In genomic region chr19:59315308-59315707, GRCm38 (mm10) we compare ENCODE assay signal across 18 mouse cellular contexts. TPM values are rescaled to one million over a fixed set of nuclear protein-coding genes. Genes with fewer than 3 reads are reported as not detected.
DNase-seq lines count a peak whose midpoint lies in the region; ATAC-seq and TF ChIP-seq lines count a peak whose summit lies in the region.
"Had no signal": no experiment of that assay in that cellular context is flagged by ENCODE, and none has a peak within 500 bp of the region (broad histone marks: within the 10 kb centered on the region; RNA-seq: fewer than 3 reads in every experiment).

No protein-coding gene starts in this region.

- no peak for TF ChIP-seq EP300 in heart, postnatal 0 days (IDR thresholded peaks at IDR 0.05; ENCODE audit: low read depth)
- TF ChIP-seq EP300 in liver, postnatal 0 days (IDR thresholded peaks at IDR 0.05; ENCODE audit: low read depth) = no peak

- H3K4me1 ChIP-seq in heart, postnatal 0 days (ENCODE audit: control insufficient read depth, insufficient read depth) = no peaks in the 10 kb centered on the region
- no peaks in the 10 kb centered on the region for H3K4me1 ChIP-seq in liver, postnatal 0 days (ENCODE audit: insufficient read depth)
- H3K4me1 ChIP-seq in liver, embryonic 11.5 days (replicated peaks; ENCODE audit: control insufficient read depth, insufficient read depth, low read length) = no peaks in the 10 kb centered on the region
- H3K4me1 ChIP-seq: forebrain, embryonic 15.5 days; liver, embryonic 12.5 days; lung, embryonic 15.5 days; stomach, embryonic 15.5 days had no signal

- H3K27ac ChIP-seq in heart, postnatal 0 days (ENCODE audit: low read depth) = no peak overlapping the region
- H3K27ac ChIP-seq in liver, postnatal 0 days (ENCODE audit: low read depth) = no peak overlapping the region
- no peak overlapping the region for H3K27ac ChIP-seq in liver, embryonic 11.5 days (ENCODE audit: low read depth, low read length)
- H3K27ac ChIP-seq: forebrain, embryonic 15.5 days; heart, embryonic 13.5 days; liver, embryonic 12.5 days; lung, embryonic 15.5 days; stomach, embryonic 15.5 days had no signal

- ATAC-seq in heart, postnatal 0 days (ENCODE audit: insufficient read depth, low read depth) = no peak
- ATAC-seq in liver, postnatal 0 days = no peak
- ATAC-seq in liver, embryonic 11.5 days (replicated peaks; ENCODE audit: low FRiP score) = no peak
- ATAC-seq: forebrain, embryonic 15.5 days; liver, embryonic 12.5 days; midbrain, embryonic 16.5 days had no signal

- H3K36me3 ChIP-seq in heart, postnatal 0 days (replicated peaks; ENCODE audit: control insufficient read depth, insufficient read depth, low read length) = peaks cover 8% of the 10 kb centered on the region; the same call in 1 of the 2 replicates
- H3K36me3 ChIP-seq in liver, postnatal 0 days (replicated peaks; ENCODE audit: insufficient read depth, low read length) = peaks cover 12% of the 10 kb centered on the region; the same call in 1 of the 2 replicates
- peaks cover 5% of the 10 kb centered on the region; the same call in 1 of the 2 replicates for H3K36me3 ChIP-seq in liver, embryonic 11.5 days (ENCODE audit: control insufficient read depth, insufficient read depth, low read length)
- H3K36me3 ChIP-seq: forebrain, embryonic 15.5 days; lung, embryonic 15.5 days; stomach, embryonic 15.5 days had no signal

- TF ChIP-seq CTCF in heart, postnatal 0 days (IDR thresholded peaks at IDR 0.05; ENCODE audit: low read depth) = peak; percentile 23; the same call in 1 of the 2 replicates
- peak; percentile 20; the same call in 1 of the 2 replicates for TF ChIP-seq CTCF in liver, postnatal 0 days (IDR thresholded peaks at IDR 0.05; ENCODE audit: low read depth)

- H3K27me3 ChIP-seq in heart, postnatal 0 days (ENCODE audit: control insufficient read depth, insufficient read depth, low read length) = no peaks in the 10 kb centered on the region
- no peaks in the 10 kb centered on the region for H3K27me3 ChIP-seq in liver, postnatal 0 days (ENCODE audit: insufficient read depth, low read length)
- no peaks in the 10 kb centered on the region for H3K27me3 ChIP-seq in liver, embryonic 11.5 days (replicated peaks; ENCODE audit: control insufficient read depth, insufficient read depth, low read length)
- H3K27me3 ChIP-seq: forebrain, embryonic 15.5 days; heart, embryonic 13.5 days; liver, embryonic 12.5 days; lung, embryonic 15.5 days; stomach, embryonic 15.5 days had no signal

- no peak overlapping the region for H3K9ac ChIP-seq in heart, postnatal 0 days (replicated peaks; ENCODE audit: low read depth, low read length)
- no peak overlapping the region for H3K9ac ChIP-seq in liver, postnatal 0 days (replicated peaks)
- H3K9ac ChIP-seq in liver, embryonic 11.5 days (ENCODE audit: low read depth, low read length) = no peak overlapping the region
- H3K9ac ChIP-seq: forebrain, embryonic 15.5 days; heart, embryonic 13.5 days; liver, embryonic 12.5 days; lung, embryonic 15.5 days; stomach, embryonic 15.5 days had no signal

- no peaks in the 10 kb centered on the region for H3K9me3 ChIP-seq in heart, postnatal 0 days (replicated peaks; ENCODE audit: control insufficient read depth, low read length)
- no peaks in the 10 kb centered on the region for H3K9me3 ChIP-seq in liver, postnatal 0 days (ENCODE audit: low read length)
- no peaks in the 10 kb centered on the region for H3K9me3 ChIP-seq in liver, embryonic 11.5 days (ENCODE audit: control insufficient read depth, low read length)
- H3K9me3 ChIP-seq: forebrain, embryonic 15.5 days; heart, embryonic 13.5 days; liver, embryonic 12.5 days; lung, embryonic 15.5 days; stomach, embryonic 15.5 days had no signal

- no peak for DNase-seq in heart, postnatal 0 days (ENCODE audit: low spot score)
- no peak for DNase-seq in heart, adult 18-20 months
- DNase-seq in liver, postnatal 0 days = no peak
- no peak for DNase-seq in liver, embryonic 11.5 days (ENCODE audit: low spot score)
- DNase-seq in A20 (ENCODE audit: low read depth, low spot score) = peak; percentile 10
- DNase-seq in adipocyte (ENCODE audit: low spot score) = peak; percentile 16
- DNase-seq in embryo, embryonic 9.5 days (ENCODE audit: extremely low spot score) = no peak
- DNase-seq in urinary bladder, adult 18-20 months (ENCODE audit: low spot score in 2 of 2) = no peak
- DNase-seq: cerebellum, adult 8-10 months; heart, postnatal 36 days; kidney, adult 8-10 months; kidney, postnatal 25 days had no signal

- H3K4me2 ChIP-seq in heart, postnatal 0 days (ENCODE audit: low read depth, low read length) = no peak overlapping the region
- H3K4me2 ChIP-seq in liver, postnatal 0 days (ENCODE audit: low read depth, low read length) = no peak overlapping the region
- H3K4me2 ChIP-seq in liver, embryonic 11.5 days = no peak overlapping the region
- H3K4me2 ChIP-seq: forebrain, embryonic 15.5 days; heart, embryonic 13.5 days; liver, embryonic 12.5 days; lung, embryonic 15.5 days; stomach, embryonic 15.5 days had no signal

- H3K4me3 ChIP-seq in heart, postnatal 0 days (ENCODE audit: low read depth, low read length) = no peak overlapping the region
- no peak overlapping the region for H3K4me3 ChIP-seq in liver, postnatal 0 days (ENCODE audit: low read depth, low read length)
- no peak overlapping the region for H3K4me3 ChIP-seq in liver, embryonic 11.5 days (ENCODE audit: low read depth, low read length)
- H3K4me3 ChIP-seq: forebrain, embryonic 15.5 days; heart, embryonic 13.5 days; liver, embryonic 12.5 days; lung, embryonic 15.5 days; stomach, embryonic 15.5 days had no signal

RNA-seq across cellular contexts. Expression of gene Rps12-ps3, which starts 6.8 kb away (rescaled TPM):
- 112 and 123 TPM in 2 replicates for total RNA-seq in heart, postnatal 0 days (2014; rRNA removed; ENCODE audit: low replicate concordance)
- polyA plus RNA-seq in heart, postnatal 0 days (2015; fragmentation: Nextera tagmentation; extraction: Ambion mirVana) = 1.4 and 4.0 TPM in 2 replicates
- 100 to 1,000 TPM; 287 to 324 TPM for total RNA-seq in heart, adult 18-20 months (2021)
- polyA plus RNA-seq in liver, postnatal 0 days (2015; fragmentation: Nextera tagmentation; extraction: Ambion mirVana) = 12.3 and 24.8 TPM in 2 replicates
- polyA plus RNA-seq in liver, embryonic 11.5 days (2014; fragmentation: Nextera tagmentation; extraction: Ambion mirVana) = 63.6 and 85.2 TPM in 2 replicates

RNA-seq across cellular contexts. Expression of gene Pdzd8, which starts 30.3 kb away (rescaled TPM):
- total RNA-seq in heart, postnatal 0 days (2014; rRNA removed; ENCODE audit: low replicate concordance) = 29.5 and 31.4 TPM in 2 replicates
- 4.4 and 5.2 TPM in 2 replicates for polyA plus RNA-seq in heart, postnatal 0 days (2015; fragmentation: Nextera tagmentation; extraction: Ambion mirVana)
- 10 to 100 TPM; 22.5 to 23.9 TPM for total RNA-seq in heart, adult 18-20 months (2021)
- 3.1 and 3.4 TPM in 2 replicates for polyA plus RNA-seq in liver, postnatal 0 days (2015; fragmentation: Nextera tagmentation; extraction: Ambion mirVana)
- 12.7 and 14.1 TPM in 2 replicates for polyA plus RNA-seq in liver, embryonic 11.5 days (2014; fragmentation: Nextera tagmentation; extraction: Ambion mirVana)

RNA-seq across cellular contexts. Expression of gene Slc18a2, which starts 54.6 kb away (rescaled TPM):
- total RNA-seq in heart, postnatal 0 days (2014; rRNA removed; ENCODE audit: low replicate concordance) = 1.3 and 1.6 TPM in 2 replicates
- polyA plus RNA-seq in heart, postnatal 0 days (2015; fragmentation: Nextera tagmentation; extraction: Ambion mirVana) = 4.5 TPM in 2 replicates
- under 1 TPM; 0.55 to 0.82 TPM for total RNA-seq in heart, adult 18-20 months (2021)
- 1.5 and 1.9 TPM in 2 replicates for polyA plus RNA-seq in liver, postnatal 0 days (2015; fragmentation: Nextera tagmentation; extraction: Ambion mirVana)
- 9.6 and 10.1 TPM in 2 replicates for polyA plus RNA-seq in liver, embryonic 11.5 days (2014; fragmentation: Nextera tagmentation; extraction: Ambion mirVana)

Comparison
In these comparisons a context has a peak if more than half of its experiments do, and no peak if none do; other contexts are left out.
1. DNase-seq: peak in A20 (single experiment) and adipocyte (single experiment); none in heart, postnatal 0 days (single experiment), heart, adult 18-20 months (0 of 2), liver, postnatal 0 days (single experiment), liver, embryonic 11.5 days (single experiment), embryo, embryonic 9.5 days (single experiment) and urinary bladder, adult 18-20 months (0 of 2).